Mouse (Mus musculus) frontal cortex, adult 2 months (tissue): ENCODE results near the gene Gm11596. TPM values are rescaled to one million over a fixed set of nuclear protein-coding genes. Genes with fewer than 3 reads are reported as not detected.
"Not testable (repeated sequence)": the region's sequence is repeated elsewhere in the genome, so short reads cannot be mapped to it uniquely, and the experiment has no call there.

ENCODE experiments used
- DNase-seq, 2 experiments: peaks; one replicate each; pipeline ENCODE4 v3.0.0; 2022; ENCODE audit warnings: low spot score in 1 of 2; ENCODE audit errors: extremely low spot score in 1 of 2
- polyA plus RNA-seq: library from polyadenylated mRNA; depleted of rRNA; stranded (reverse); fragments of >200 nt; gene quantifications from 2 replicates; pipeline ENCODE4 v1.2.3, GENCODE M21; 2012; rRNA removed

Gm11596 gene
- not detected in 2 replicates for polyA plus RNA-seq

GRCm38 (mm10) chr11:99793367-99793766 lies at the start of gene Gm11596:
Gene Gm11596 (minus strand): TSS chr11:99793467.
- DNase-seq: no peak

GRCm38 (mm10) chr11:99842185-99842584 lies 48.9 kb upstream of the Gm11596 start:
- no peak for DNase-seq

GRCm38 (mm10) chr11:99837966-99838365 lies 44.7 kb upstream of the Gm11596 start, which contains the start of gene 2300003K06Rik:
Gene 2300003K06Rik (minus strand): TSS chr11:99838066.
- DNase-seq: no peak

GRCm38 (mm10) chr11:99815566-99815965 lies 22.3 kb upstream of the Gm11596 start, which contains the start of gene Gm11564:
Gene Gm11564 (minus strand): TSS chr11:99815666.
- not testable (repeated sequence) for DNase-seq

- DNase-seq: not testable (repeated sequence)
Observed at GRCm38 (mm10) chr11:99809792-99810191, 16.5 kb upstream of the Gm11596 start, which contains the start of gene Krtap4-13. Gene Krtap4-13 (minus strand): TSS chr11:99809892.

GRCm38 (mm10) chr11:99804346-99804745 lies 11.1 kb upstream of the Gm11596 start, which contains the start of gene Gm11554:
Gene Gm11554 (minus strand): TSS chr11:99804446.
- not testable (repeated sequence) for DNase-seq

- DNase-seq: not testable (repeated sequence)
Observed at GRCm38 (mm10) chr11:99798832-99799231, 5.6 kb upstream of the Gm11596 start, which contains the start of gene Gm11569. Gene Gm11569 (minus strand): TSS chr11:99798932.

- not testable (repeated sequence) for DNase-seq
Observed at GRCm38 (mm10) chr11:99784900-99785299, 8.4 kb downstream of the Gm11596 start, which contains the start of gene Krtap4-9. Gene Krtap4-9 (plus strand): TSS chr11:99785200.

GRCm38 (mm10) chr11:99780604-99781003 lies 12.7 kb downstream of the Gm11596 start, which contains the start of gene Krtap4-8:
Gene Krtap4-8 (minus strand): TSS chr11:99780704.
- DNase-seq: no peak

GRCm38 (mm10) chr11:99778401-99778800 lies 14.9 kb downstream of the Gm11596 start:
- no peak for DNase-seq

GRCm38 (mm10) chr11:99772813-99773212 lies 20.5 kb downstream of the Gm11596 start, which contains the start of gene Gm11595:
Gene Gm11595 (minus strand): TSS chr11:99772913.
- DNase-seq: not testable (repeated sequence)

GRCm38 (mm10) chr11:99768410-99768809 lies 24.9 kb downstream of the Gm11596 start:
- no peak for DNase-seq

GRCm38 (mm10) chr11:99758877-99759276 lies 34.4 kb downstream of the Gm11596 start:
- no peak for DNase-seq

- no peak for DNase-seq
Observed at GRCm38 (mm10) chr11:99743985-99744384, 49.3 kb downstream of the Gm11596 start.

Other genes starting within 250 kb of the Gm11596 start
- not detected in 2 replicates for gene Krtap3-3, start 242.6 kb downstream of the Gm11596 start, polyA plus RNA-seq
- not detected in 2 replicates for gene Krtap3-2, start 236.6 kb downstream of the Gm11596 start, polyA plus RNA-seq
- not detected in 2 replicates for gene Gm11939, start 234.0 kb downstream of the Gm11596 start, polyA plus RNA-seq
- not detected in 2 replicates for gene Krtap3-1, start 226.8 kb downstream of the Gm11596 start, polyA plus RNA-seq
- gene Krtap1-5, start 212.5 kb downstream of the Gm11596 start, polyA plus RNA-seq: not detected in 2 replicates
- gene Krtap1-4, start 209.8 kb downstream of the Gm11596 start, polyA plus RNA-seq: not detected in 2 replicates
- not detected in 2 replicates for gene Krtap1-3, start 202.1 kb downstream of the Gm11596 start, polyA plus RNA-seq
- not detected in 2 replicates for gene Krtap9-3, start 195.4 kb downstream of the Gm11596 start, polyA plus RNA-seq
- not detected in 2 replicates for gene Gm11938, start 190.2 kb downstream of the Gm11596 start, polyA plus RNA-seq
- not detected in 2 replicates for gene Gm11937, start 183.3 kb downstream of the Gm11596 start, polyA plus RNA-seq
- not detected in 2 replicates for gene Krtap2-4, start 178.6 kb downstream of the Gm11596 start, polyA plus RNA-seq
- gene Gm11562, start 173.0 kb downstream of the Gm11596 start, polyA plus RNA-seq: not detected in 2 replicates
- not detected in 2 replicates for gene Krtap4-1, start 165.2 kb downstream of the Gm11596 start, polyA plus RNA-seq
- not detected in 2 replicates for gene Krtap4-2, start 158.4 kb downstream of the Gm11596 start, polyA plus RNA-seq
- not detected in 2 replicates for gene Krtap4-7, start 149.4 kb downstream of the Gm11596 start, polyA plus RNA-seq
- gene Gm11555, start 143.2 kb downstream of the Gm11596 start, polyA plus RNA-seq: not detected in 2 replicates
- gene Gm11563, start 134.5 kb downstream of the Gm11596 start, polyA plus RNA-seq: not detected in 2 replicates
- not detected in 2 replicates for gene Krtap4-6, start 127.5 kb downstream of the Gm11596 start, polyA plus RNA-seq
- gene Gm14190, start 102.7 kb downstream of the Gm11596 start, polyA plus RNA-seq: not detected in 2 replicates
- not detected in 2 replicates for gene Gm14180, start 59.2 kb downstream of the Gm11596 start, polyA plus RNA-seq
- gene Gm11595, start 20.6 kb downstream of the Gm11596 start, polyA plus RNA-seq: not detected in 2 replicates
- gene Krtap4-8, start 12.8 kb downstream of the Gm11596 start, polyA plus RNA-seq: not detected in 2 replicates
- gene Krtap4-9, start 8.3 kb downstream of the Gm11596 start, polyA plus RNA-seq: not detected in 2 replicates
- not detected in 2 replicates for gene Gm11569, start 5.5 kb upstream of the Gm11596 start, polyA plus RNA-seq
- not detected in 2 replicates for gene Gm11554, start 11.0 kb upstream of the Gm11596 start, polyA plus RNA-seq
- not detected in 2 replicates for gene Krtap4-13, start 16.4 kb upstream of the Gm11596 start, polyA plus RNA-seq
- not detected in 2 replicates for gene Gm11564, start 22.2 kb upstream of the Gm11596 start, polyA plus RNA-seq
- not detected in 2 replicates for gene 2300003K06Rik, start 44.6 kb upstream of the Gm11596 start, polyA plus RNA-seq
- not detected in 2 replicates for gene Krtap4-16, start 58.1 kb upstream of the Gm11596 start, polyA plus RNA-seq
- not detected in 2 replicates for gene Gm11568, start 64.5 kb upstream of the Gm11596 start, polyA plus RNA-seq
- gene Gm11559, start 71.0 kb upstream of the Gm11596 start, polyA plus RNA-seq: not detected in 2 replicates
- gene Krtap9-1, start 79.9 kb upstream of the Gm11596 start, polyA plus RNA-seq: not detected in 2 replicates
- gene Gm11567, start 85.7 kb upstream of the Gm11596 start, polyA plus RNA-seq: not detected in 2 replicates
- gene Krtap31-1, start 114.5 kb upstream of the Gm11596 start, polyA plus RNA-seq: not detected in 2 replicates
- gene Gm11565, start 121.3 kb upstream of the Gm11596 start, polyA plus RNA-seq: not detected in 2 replicates
- gene Krtap31-2, start 142.8 kb upstream of the Gm11596 start, polyA plus RNA-seq: not detected in 2 replicates
- gene Krtap9-5, start 155.0 kb upstream of the Gm11596 start, polyA plus RNA-seq: not detected in 2 replicates
- not detected in 2 replicates for gene Krtap29-1, start 185.6 kb upstream of the Gm11596 start, polyA plus RNA-seq
- gene Krtap16-1, start 193.1 kb upstream of the Gm11596 start, polyA plus RNA-seq: 0.08 TPM in 1 of 2 replicates, not detected in the other
- gene Krtap17-1, start 200.5 kb upstream of the Gm11596 start, polyA plus RNA-seq: not detected in 2 replicates
- gene Krt33a, start 222.7 kb upstream of the Gm11596 start, polyA plus RNA-seq: not detected in 2 replicates
- not detected in 2 replicates for gene Krt33b, start 236.4 kb upstream of the Gm11596 start, polyA plus RNA-seq
- gene Krt34, start 248.1 kb upstream of the Gm11596 start, polyA plus RNA-seq: not detected in 2 replicates